Mouse (Mus musculus) lung, embryonic 15.5 days (tissue): Measurements from ENCODE around the gene Cyth1. TPM values are rescaled to one million over a fixed set of nuclear protein-coding genes. Genes with fewer than 3 reads are reported as not detected.

Experiments used
- ATAC-seq: fragments of 200-750 bp; cut with Nextera tagmentation; 2 replicates; pipeline ENCODE4 v1.8.0; 2017; ENCODE audit warnings: moderate number of reproducible peaks, borderline replicate concordance; ENCODE audit not compliant: low FRiP score, low TSS enrichment; ENCODE audit errors: extremely low read depth
- H3K27ac ChIP-seq: fragments of 300-500 bp; sonication (generic); 2 replicates; pipeline ENCODE4 v1.5.1; 2015; ENCODE audit warnings: moderate library complexity, mild to moderate bottlenecking, inconsistent platforms
- H3K27me3 ChIP-seq: fragments of 300-500 bp; sonication (generic); 2 replicates; pipeline ENCODE4 v1.6.1; 2015; ENCODE audit warnings: inconsistent platforms
- H3K36me3 ChIP-seq: fragments of 300-500 bp; sonication (generic); 2 replicates; pipeline ENCODE4 v1.6.1; 2015; ENCODE audit warnings: inconsistent platforms
- H3K4me1 ChIP-seq: fragments of 300-500 bp; sonication (generic); 2 replicates; pipeline ENCODE4 v1.6.1; 2015; ENCODE audit warnings: inconsistent platforms
- H3K4me2 ChIP-seq: fragments of 300-500 bp; sonication (generic); 2 replicates; pipeline ENCODE4 v1.6.1; 2015; ENCODE audit warnings: inconsistent platforms, mild to moderate bottlenecking, moderate library complexity
- H3K4me3 ChIP-seq: fragments of 300-500 bp; sonication (generic); 2 replicates; pipeline ENCODE4 v1.5.1; 2015; ENCODE audit warnings: mild to moderate bottlenecking, inconsistent platforms
- H3K9ac ChIP-seq: fragments of 300-500 bp; sonication (generic); 2 replicates; pipeline ENCODE4 v1.6.1; 2015; ENCODE audit warnings: inconsistent platforms
- H3K9me3 ChIP-seq: fragments of 300-500 bp; sonication (generic); 2 replicates; pipeline ENCODE4 v1.6.1; 2016; ENCODE audit warnings: inconsistent platforms
- WGBS: fragments of 180-500 bp; shearing (Covaris S2); methylation state at CpG from one replicate; pipeline ENCODE4 v1.1.7; 2015; 5-methylcytosine and 5-hydroxymethylcytosine counted together
- polyA plus RNA-seq: library from polyadenylated mRNA; unstranded; fragments of >200 nt; fragmentation: Nextera tagmentation; extraction: Ambion mirVana; gene quantifications from 2 replicates; pipeline ENCODE4 v1.2.1, GENCODE M21; 2015

Gene Cyth1
- polyA plus RNA-seq, 1 experiment from 2014 or later = 17.7 TPM

DNA sequence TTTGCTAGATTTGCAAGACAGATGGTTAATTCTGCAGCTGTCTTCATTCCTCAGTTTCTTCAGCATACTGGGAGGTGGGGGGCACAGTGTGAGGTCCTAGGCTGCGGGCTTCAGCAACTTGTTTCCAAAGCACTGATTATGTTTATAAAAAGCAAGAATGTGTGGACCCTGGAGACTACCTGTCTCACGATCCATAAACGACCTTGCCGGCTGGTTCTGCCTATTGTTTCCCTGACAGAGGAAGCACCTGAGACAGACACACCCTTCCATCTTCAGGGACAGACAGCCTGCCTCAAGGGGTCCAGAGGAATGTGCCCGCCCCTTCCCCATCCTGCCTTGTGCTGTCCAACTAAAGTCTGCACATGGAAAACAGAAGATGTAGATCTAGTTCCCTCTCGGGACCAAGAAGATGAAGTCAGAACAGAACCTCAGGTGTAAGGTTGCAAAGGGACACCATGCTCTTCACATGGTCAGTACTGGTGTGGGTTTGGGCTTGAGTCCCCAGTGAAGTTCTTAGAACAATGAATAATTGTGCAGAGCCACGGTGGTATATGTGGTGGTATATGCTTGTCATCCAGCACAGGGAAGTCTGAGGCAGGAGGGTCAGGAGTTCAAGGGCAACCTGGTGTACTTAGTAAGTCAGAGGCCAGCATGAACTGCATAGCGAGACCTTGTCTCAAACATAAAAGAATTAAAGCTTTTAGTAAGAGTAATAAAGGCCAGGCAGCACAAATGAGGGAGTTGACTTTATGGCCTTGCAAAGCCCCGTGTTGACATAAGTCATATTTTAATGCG is 107.4 kb downstream of the Cyth1 start:
- Histone ChIP-seq H3K4me2 (no peak overlapping the region), H3K4me1 (no peaks in the 10 kb centered on the region), H3K4me3 (no peak overlapping the region), H3K27me3 (no peaks in the 10 kb centered on the region), H3K9me3 (no peaks in the 10 kb centered on the region), H3K27ac (no peak overlapping the region), H3K9ac (no peak overlapping the region), H3K36me3 (no peaks in the 10 kb centered on the region)
- no peak for ATAC-seq
- WGBS = 50% methylated on average over 10 of the region's 10 CpGs

DNA sequence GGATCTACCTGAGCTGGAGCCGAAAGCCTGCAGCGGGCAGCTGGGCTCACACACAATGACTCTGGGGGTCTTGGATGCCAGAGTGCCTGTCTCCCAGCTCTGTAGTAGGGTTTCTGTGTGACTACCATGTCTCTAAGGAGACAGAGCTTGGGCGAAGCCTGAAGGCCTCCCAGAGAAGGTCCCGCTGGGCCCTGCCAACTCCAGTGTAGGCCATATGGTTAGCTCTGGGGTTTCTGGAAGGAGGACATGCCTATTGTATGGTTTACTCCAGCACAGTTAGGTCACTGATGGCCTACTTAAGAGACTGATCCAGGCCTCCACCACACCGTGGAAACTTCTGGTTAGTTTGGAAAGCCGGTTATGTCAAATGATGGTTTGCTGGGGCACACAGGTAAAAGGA is 110.0 kb downstream of the Cyth1 start:
- no peaks in the 10 kb centered on the region for H3K36me3 ChIP-seq
- no peak overlapping the region for H3K4me3 ChIP-seq
- H3K4me1 ChIP-seq = peaks cover 6% of the 10 kb centered on the region; the same call in 1 of the 2 replicates
- no peak for ATAC-seq
- H3K27ac ChIP-seq = no peak overlapping the region
- WGBS = 95% methylated on average over 6 of the region's 6 CpGs
- no peak overlapping the region for H3K9ac ChIP-seq
- no peaks in the 10 kb centered on the region for H3K27me3 ChIP-seq
- no peaks in the 10 kb centered on the region for H3K9me3 ChIP-seq
- H3K4me2 ChIP-seq = no peak overlapping the region

DNA sequence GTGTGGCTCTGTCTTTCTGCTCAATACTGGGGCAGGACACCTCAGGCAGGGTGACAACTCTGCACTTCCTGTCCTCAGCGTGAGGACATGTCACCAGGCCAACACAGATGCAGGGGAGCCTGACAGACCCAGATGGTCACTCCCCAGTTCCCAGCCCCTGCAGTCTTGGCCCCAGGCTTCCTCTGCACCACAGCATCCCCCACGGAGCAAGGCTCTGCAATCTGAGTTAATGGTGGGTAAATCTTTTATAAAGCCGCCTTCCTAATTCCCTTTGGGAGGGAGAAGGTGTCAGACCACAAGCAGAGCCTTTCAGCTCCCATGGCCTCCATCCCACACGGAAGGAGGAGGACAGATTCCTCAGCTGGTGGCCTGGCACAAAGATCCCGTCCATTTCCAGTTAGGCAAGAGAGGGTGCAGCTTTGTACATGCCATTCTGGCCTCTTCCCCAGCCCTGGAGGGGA is 112.2 kb downstream of the Cyth1 start:
- 35% methylated on average over 5 of the region's 5 CpGs for WGBS
- Histone ChIP-seq H3K9ac (no peak overlapping the region), H3K9me3 (no peaks in the 10 kb centered on the region), H3K27me3 (no peaks in the 10 kb centered on the region), H3K36me3 (no peaks in the 10 kb centered on the region), H3K4me1 (peaks cover 8% of the 10 kb centered on the region; the same call in 1 of the 2 replicates), H3K4me3 (no peak overlapping the region), H3K4me2 (no peak overlapping the region), H3K27ac (no peak overlapping the region)
- no peak for ATAC-seq

DNA sequence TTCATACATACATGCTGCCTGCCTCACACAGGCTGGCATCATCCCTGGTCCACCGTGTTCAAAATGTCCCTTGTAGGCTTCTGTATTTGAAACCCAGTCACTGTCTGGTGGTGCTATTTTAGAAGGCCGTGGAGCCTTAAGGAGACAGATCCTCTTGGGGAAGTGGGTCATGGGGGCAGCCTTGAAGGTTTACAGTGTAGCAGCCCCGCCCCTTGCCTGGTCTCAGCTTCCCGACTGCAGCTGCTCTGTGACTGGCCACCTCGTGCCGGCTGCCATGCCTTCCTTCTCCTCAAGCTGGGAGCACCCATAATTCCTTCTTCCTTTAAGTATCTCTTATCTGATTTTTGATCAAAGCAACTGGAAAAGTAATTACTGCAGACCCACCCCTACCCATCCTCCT is 113.1 kb downstream of the Cyth1 start:
- peaks cover 8% of the 10 kb centered on the region; the same call in 1 of the 2 replicates for H3K4me1 ChIP-seq
- 25% methylated on average over 6 of the region's 6 CpGs for WGBS
- no peak overlapping the region for H3K9ac ChIP-seq
- H3K36me3 ChIP-seq = no peaks in the 10 kb centered on the region
- H3K4me3 ChIP-seq = no peak overlapping the region
- H3K27ac ChIP-seq = no peak overlapping the region
- ATAC-seq = no peak
- no peaks in the 10 kb centered on the region for H3K9me3 ChIP-seq
- no peaks in the 10 kb centered on the region for H3K27me3 ChIP-seq
- H3K4me2 ChIP-seq = no peak overlapping the region

DNA sequence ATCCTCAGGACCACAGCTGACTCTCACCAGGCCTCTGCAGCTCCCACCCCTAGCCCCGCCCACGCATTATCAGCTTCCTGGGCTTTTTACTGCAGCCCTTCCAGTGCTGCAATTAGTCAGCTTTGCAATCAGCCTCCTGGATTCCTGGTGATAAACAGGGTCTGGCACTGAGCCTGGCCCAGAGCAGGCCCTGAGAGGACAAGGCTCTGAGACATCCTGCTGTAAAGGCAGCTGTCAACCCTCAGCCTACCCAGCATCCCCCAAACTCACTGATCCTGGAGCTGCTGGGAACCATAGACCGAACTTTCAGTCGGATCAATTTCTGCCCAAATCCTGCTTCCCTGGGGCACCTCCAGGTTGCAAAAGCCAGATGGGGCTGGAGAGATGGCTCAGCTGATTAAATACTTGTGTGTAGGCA is 114.6 kb downstream of the Cyth1 start:
- Histone ChIP-seq H3K27me3 (no peaks in the 10 kb centered on the region), H3K4me1 (peaks cover 8% of the 10 kb centered on the region; the same call in 1 of the 2 replicates), H3K27ac (no peak overlapping the region), H3K9me3 (no peaks in the 10 kb centered on the region), H3K36me3 (no peaks in the 10 kb centered on the region), H3K9ac (no peak overlapping the region), H3K4me3 (no peak overlapping the region), H3K4me2 (no peak overlapping the region)
- peak; percentile 50; the same call in 1 of the 2 replicates for ATAC-seq
- 33% methylated on average over 4 of the region's 4 CpGs for WGBS

DNA sequence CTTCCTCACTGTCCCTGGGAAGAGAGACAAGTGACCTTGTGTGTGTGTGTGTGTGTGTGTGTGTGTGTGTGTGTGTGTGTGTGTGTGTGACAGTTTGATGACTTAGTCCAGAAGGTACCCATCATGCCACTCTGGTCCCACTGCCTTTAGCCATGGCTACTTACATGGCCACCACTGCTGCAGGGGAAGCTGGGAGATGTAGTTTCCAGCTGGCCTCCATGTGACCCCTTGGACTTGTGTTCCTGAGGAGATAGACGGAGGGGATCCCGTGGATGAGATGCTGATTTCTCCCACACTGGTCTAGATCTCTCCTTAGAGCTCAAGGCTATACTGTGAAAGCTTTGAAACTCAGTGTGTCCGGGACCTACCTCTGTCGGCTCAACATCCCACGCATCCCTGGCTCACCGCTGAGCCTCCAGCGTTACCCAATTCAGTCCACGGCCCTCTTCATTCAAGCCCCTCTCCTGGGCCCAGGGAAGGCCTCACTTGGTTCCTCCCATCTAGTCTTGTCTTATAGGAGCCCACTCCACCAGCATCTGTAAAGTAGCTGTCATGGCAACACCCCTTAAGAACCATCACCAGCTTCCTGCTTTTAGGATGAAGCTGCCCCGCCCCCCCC is 115.2 kb downstream of the Cyth1 start:
- no peak overlapping the region for H3K27ac ChIP-seq
- ATAC-seq = peak; percentile 12; the same call in 1 of the 2 replicates
- H3K9ac ChIP-seq = no peak overlapping the region
- no peak overlapping the region for H3K4me3 ChIP-seq
- 53% methylated on average over 9 of the region's 9 CpGs for WGBS
- H3K4me1 ChIP-seq = peaks cover 8% of the 10 kb centered on the region; the same call in 1 of the 2 replicates
- H3K9me3 ChIP-seq = no peaks in the 10 kb centered on the region
- H3K36me3 ChIP-seq = no peaks in the 10 kb centered on the region
- no peaks in the 10 kb centered on the region for H3K27me3 ChIP-seq
- no peak overlapping the region for H3K4me2 ChIP-seq

DNA sequence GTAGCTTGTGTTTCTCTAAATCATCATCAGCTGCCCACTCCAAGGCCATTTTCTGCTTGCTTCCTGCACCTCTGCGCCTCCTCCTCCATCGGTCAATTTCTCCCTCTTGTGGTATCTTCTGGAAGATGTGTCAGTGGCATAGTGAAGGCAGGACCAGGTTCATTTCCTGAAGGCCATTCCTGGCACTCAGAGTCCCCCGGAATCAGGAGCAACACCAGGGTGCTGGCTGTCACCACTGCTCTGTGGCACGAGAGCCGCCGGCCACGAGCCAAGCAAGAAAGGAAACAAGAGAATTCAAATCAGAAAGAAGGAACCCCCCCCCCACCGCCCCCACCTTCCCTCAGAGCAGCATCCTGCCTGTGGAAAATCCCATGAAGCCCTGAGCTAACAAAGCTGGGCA is 116.3 kb downstream of the Cyth1 start:
- H3K9me3 ChIP-seq = no peaks in the 10 kb centered on the region
- H3K27ac ChIP-seq = no peak overlapping the region
- no peak overlapping the region for H3K4me2 ChIP-seq
- H3K36me3 ChIP-seq = no peaks in the 10 kb centered on the region
- ATAC-seq = no peak
- H3K9ac ChIP-seq = no peak overlapping the region
- no peaks in the 10 kb centered on the region for H3K27me3 ChIP-seq
- 60% methylated on average over 8 of the region's 8 CpGs for WGBS
- H3K4me1 ChIP-seq = peaks cover 8% of the 10 kb centered on the region; the same call in 1 of the 2 replicates
- no peak overlapping the region for H3K4me3 ChIP-seq

DNA sequence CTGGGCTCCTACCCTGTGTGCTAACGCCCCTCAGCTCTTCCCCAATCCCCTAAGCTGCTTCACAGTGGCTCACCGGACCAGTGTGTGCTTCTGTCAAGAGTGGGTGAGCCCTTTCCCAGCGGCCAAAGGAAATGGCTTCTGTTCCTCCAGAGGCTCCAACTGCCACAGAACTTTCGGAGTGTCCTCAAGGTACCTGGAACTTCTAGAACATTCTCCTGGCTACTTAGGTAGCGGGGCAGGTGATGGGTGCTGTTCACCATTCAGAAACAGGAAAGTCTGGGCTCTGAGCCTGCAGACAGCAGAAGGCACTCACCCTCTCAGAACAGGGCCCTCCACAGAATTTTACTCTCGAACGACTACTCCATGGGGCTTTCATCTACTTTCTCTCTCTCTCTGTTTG is 117.9 kb downstream of the Cyth1 start, which contains the start of gene Dnah17:
Dnah17 (minus strand) TSS at position 101 of the 400 bp plus-strand sequence.
- ATAC-seq = no peak
- WGBS = 82% methylated on average over 7 of the region's 7 CpGs
- no peaks in the 10 kb centered on the region for H3K27me3 ChIP-seq

DNA sequence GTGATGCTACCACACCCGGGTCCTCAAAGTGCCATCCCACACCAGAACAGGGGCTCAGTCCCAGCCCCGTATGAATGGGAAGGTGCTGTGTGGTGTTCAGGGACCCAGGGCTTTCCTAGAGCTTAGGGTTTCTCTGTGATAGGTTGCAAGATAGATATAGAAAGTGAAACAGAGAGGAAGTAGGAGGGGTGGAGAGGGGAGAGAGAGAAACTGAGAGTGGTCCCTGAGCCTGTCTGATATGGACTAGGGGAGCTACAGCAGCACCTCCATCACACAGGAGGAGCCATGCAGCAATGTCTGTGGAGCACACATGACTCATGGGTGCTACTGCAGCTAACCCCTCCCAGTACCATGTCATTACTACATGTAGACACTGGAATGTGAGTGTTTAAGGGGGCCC is 118.6 kb downstream of the Cyth1 start:
- no peaks in the 10 kb centered on the region for H3K36me3 ChIP-seq
- H3K4me1 ChIP-seq = peaks cover 8% of the 10 kb centered on the region; the same call in 1 of the 2 replicates
- no peaks in the 10 kb centered on the region for H3K27me3 ChIP-seq
- H3K4me2 ChIP-seq = no peak overlapping the region
- no peak overlapping the region for H3K27ac ChIP-seq
- no peak overlapping the region for H3K4me3 ChIP-seq
- no peaks in the 10 kb centered on the region for H3K9me3 ChIP-seq
- no peak overlapping the region for H3K9ac ChIP-seq
- ATAC-seq = no peak
- 86% methylated on average over 2 of the region's 2 CpGs for WGBS

More for the DNA sequence above, 117.9 kb downstream of the Cyth1 start, which contains the start of gene Dnah17:
- Histone ChIP-seq H3K4me3 (no peak within 1 kb of the TSS), H3K27ac (no peak within 1 kb of the TSS), H3K9ac (no peak within 1 kb of the TSS), H3K9me3 (no peaks in the 10 kb centered on the region), H3K4me1 (peaks cover 8% of the 10 kb centered on the region; the same call in 1 of the 2 replicates), H3K4me2 (no peak within 1 kb of the TSS), H3K36me3 (no peaks in the 10 kb centered on the region)

DNA sequence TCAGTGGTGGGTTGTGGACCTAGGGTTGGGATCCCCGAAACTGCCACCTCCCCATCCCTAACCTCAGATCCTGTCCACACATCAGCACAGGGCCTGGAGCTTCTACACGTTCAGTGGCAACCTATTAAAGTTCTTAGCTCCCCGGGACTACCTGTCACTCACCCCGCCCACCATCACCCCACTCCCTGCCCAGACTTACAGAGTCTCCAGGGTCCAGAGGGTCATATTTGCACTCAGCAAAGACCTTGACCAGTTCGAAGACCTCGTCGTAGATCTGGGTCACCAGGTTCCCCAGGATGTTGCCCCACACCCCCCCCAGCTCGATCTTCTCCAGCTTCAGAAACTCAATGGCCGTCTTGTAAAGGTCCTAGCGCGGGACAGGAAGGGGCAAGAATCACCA is 126.8 kb downstream of the Cyth1 start:
- Histone ChIP-seq H3K9me3 (no peaks in the 10 kb centered on the region), H3K4me3 (no peak overlapping the region), H3K4me2 (no peak overlapping the region), H3K27ac (no peak overlapping the region), H3K4me1 (no peaks in the 10 kb centered on the region), H3K27me3 (no peaks in the 10 kb centered on the region), H3K36me3 (no peaks in the 10 kb centered on the region), H3K9ac (no peak overlapping the region)
- ATAC-seq = no peak
- 79% methylated on average over 11 of the region's 11 CpGs for WGBS

DNA sequence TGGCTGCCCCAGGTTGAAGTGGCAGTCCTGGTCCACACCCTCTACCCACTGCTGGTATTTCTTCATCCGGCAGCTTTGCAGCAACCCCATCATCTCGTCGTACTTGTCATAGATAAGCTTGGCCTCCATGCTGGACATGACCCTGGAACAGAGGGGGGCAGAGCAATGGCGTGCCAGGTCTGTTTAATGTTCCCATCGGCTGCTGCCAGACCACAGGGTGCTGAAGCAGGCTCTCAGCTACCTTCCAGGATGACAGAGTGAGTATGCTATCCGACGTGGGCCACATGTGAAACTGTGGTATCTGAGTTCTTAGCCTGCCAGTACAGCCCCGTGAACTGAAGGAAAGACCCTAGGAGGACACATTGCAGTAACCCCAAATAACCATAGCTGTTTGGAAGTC is 129.6 kb downstream of the Cyth1 start:
- H3K9ac ChIP-seq = no peak overlapping the region
- no peak overlapping the region for H3K4me2 ChIP-seq
- no peaks in the 10 kb centered on the region for H3K36me3 ChIP-seq
- no peak for ATAC-seq
- H3K27me3 ChIP-seq = no peaks in the 10 kb centered on the region
- no peak overlapping the region for H3K27ac ChIP-seq
- H3K4me1 ChIP-seq = no peaks in the 10 kb centered on the region
- no peaks in the 10 kb centered on the region for H3K9me3 ChIP-seq
- H3K4me3 ChIP-seq = no peak overlapping the region
- 46% methylated on average over 8 of the region's 8 CpGs for WGBS

DNA sequence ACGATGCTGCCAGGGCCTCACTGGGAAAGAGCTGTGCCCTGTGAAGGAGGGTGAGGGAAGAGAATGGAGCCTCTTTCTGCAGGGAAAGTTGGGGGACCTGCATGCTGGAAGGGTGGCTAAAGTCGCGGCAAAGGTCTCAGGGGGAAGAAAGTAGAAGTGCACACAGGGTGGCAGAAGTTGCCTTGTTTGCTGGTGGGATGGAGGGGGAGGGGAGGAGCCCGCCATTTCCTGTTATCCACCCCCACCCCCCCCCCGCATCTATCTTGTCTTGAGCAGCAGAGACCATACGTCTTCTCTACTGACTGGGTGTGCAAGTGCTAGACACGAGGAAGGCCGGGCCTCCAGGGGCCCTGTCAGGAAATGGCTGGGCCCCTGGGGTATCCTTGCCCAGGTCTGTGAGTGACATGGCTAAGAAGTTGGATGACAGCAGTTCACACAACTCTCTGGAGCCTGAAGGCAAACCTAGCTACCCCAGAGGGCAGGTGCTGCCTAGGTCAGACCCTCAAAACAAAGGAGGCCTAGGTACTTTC is 133.7 kb downstream of the Cyth1 start:
- ATAC-seq = no peak
- Histone ChIP-seq H3K4me1 (no peaks in the 10 kb centered on the region), H3K27me3 (no peaks in the 10 kb centered on the region), H3K9me3 (no peaks in the 10 kb centered on the region), H3K4me3 (no peak overlapping the region), H3K36me3 (no peaks in the 10 kb centered on the region), H3K4me2 (no peak overlapping the region), H3K9ac (no peak overlapping the region), H3K27ac (no peak overlapping the region)
- 55% methylated on average over 8 of the region's 8 CpGs for WGBS
